Mouse (Mus musculus): ENCODE measurements at regions not wholly inside any gene's neighbourhood (a gene's known extent, or its start where the extent isn't known, plus 50 kb on each side); places are given as distances from the start of the nearest gene placed in this dataset.
A peak's percentile ranks its signal among the peaks of the same experiment; 100 is the strongest.

DNA sequence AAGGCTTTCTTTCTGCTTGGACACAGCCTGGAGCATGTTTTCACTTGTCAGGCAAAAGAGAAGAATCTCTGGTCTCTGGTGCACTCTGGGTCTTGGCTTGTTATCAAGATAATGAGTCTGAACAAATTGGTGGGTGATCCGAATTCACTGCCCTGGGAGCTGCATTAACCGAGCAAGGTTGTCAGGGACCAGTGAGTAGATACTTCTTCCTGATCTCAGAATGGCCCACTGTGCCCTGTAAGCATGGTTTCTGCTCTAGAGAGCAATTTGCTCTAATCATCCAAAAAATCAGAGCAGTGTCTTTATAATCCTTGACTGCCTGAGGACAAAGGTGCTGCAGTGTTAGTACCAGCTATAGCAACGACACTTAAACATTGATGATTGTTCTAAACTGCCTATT is 97.2 kb upstream of the 1500015O10Rik start:
- DNase-seq, result no peak

DNA sequence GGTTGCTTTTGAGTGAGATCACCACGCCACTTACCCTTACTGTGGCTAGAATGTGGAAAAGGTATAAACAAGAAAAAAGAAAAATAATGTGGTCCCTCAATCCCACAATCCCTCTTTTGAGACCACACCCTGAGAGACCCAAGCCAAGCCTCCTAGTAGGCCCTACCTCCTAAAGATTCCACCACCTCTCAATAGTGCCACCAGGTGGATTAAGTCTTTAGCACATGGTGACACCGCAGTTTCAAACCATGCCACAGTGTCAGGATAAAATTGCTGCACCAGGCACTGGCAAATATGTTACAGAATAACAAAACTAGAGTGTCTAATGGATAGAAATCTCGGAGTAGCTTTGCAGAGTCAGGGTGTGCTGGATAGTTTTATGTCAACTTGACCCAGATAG is 94.7 kb upstream of the 1500015O10Rik start:
- peak; percentile 11 for DNase-seq

DNA sequence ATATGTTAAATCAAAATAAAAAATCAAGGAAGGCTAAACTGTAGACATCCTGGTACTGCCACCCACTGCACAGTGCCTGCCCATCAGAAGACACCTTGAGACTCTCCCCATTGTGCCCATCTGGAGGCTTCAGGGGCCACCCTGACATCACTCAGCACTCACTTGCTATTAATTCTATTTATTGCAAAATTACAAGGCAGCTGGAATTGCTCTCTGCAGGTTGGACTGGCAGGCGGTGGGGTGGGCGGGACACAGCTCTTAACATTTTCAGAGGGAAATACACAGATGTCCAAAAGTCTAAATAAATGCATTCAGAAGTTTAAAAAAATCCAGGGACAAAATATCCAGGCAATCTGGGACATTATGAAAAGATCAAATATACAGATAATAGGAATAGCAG is 92.4 kb upstream of the 1500015O10Rik start:
- DNase-seq, result no peak

DNA sequence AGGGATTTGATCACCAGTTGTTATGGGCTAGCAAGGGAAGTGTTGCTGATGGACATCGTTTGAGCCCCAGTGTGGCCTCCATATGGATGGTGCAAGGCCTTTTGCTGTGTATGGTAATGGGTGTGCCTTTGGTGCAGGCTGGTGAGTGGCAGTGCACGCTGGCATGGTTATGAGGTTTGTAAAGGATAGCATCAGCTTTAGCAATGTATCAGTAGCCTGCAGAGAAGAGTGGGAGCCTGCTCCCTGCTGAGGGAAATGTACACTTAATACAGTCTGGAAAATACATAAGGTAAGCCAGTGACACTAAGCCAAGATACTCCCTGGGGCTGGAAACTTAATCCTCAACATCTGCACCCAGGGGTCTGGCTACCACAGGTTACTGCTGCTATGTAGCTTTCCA is 58.4 kb upstream of the 1500015O10Rik start:
- no peak for DNase-seq
